Mouse (Mus musculus) liver, embryonic 14.5 days (tissue): ENCODE measurements around the gene Socs5.

Experiments used
- CTCF ChIP-seq: IDR thresholded peaks from 2 replicates; pipeline ENCODE4 v1.5.1; 2016; ENCODE audit warnings: antibody characterized with exemption, low read depth, control low read depth
- EP300 ChIP-seq: IDR thresholded peaks from 2 replicates; pipeline ENCODE4 v1.6.1; 2016; ENCODE audit warnings: antibody characterized with exemption, low read depth

DNA sequence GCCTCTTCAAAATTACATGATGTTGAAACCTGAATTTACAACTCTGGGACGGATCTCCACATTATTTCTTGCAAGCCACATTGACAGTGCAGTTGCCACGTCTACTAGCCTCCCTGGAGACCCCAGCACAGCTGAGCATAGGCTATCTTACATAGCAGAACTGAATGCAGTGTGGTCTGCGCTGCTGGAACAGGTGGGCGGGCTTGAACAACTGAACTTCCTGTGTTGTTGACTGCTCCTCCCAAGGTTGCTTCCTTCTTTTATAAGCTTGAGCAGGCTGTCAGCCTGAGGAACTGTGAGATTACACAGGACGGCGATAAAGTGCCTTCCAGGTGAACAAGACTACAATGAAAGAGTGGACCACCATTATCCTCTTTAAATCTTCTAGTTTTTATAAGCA lies 43.5 kb upstream of the Socs5 start:
- TF ChIP-seq CTCF (no peak), EP300 (no peak)
